Mouse (Mus musculus): ENCODE measurements around the gene Slc24a3.

Gene Slc24a3

GRCm38 (mm10) chr2:145196501-145197042 lies 29.0 kb downstream of the Slc24a3 start:
- peak in 1 of 2 experiments; percentile 28 for DNase-seq (ENCODE audit: inconsistent age in 2 of 2, low spot score in 1 of 2)

- DNase-seq (ENCODE audit: inconsistent age in 2 of 2, low spot score in 1 of 2) = no peak
Measured at GRCm38 (mm10) chr2:145197076-145197475, 29.5 kb downstream of the Slc24a3 start.

GRCm38 (mm10) chr2:145213587-145213986 lies 46.0 kb downstream of the Slc24a3 start:
- no peak for DNase-seq (ENCODE audit: inconsistent age in 2 of 2, low spot score in 1 of 2)

- DNase-seq (ENCODE audit: inconsistent age in 2 of 2, low spot score in 1 of 2) = no peak
Measured at GRCm38 (mm10) chr2:145214086-145214831, 46.7 kb downstream of the Slc24a3 start.

- no peak for DNase-seq (ENCODE audit: inconsistent age in 2 of 2, low spot score in 1 of 2)
Measured at GRCm38 (mm10) chr2:145216580-145216979, 49.0 kb downstream of the Slc24a3 start.

- no peak for DNase-seq (ENCODE audit: inconsistent age in 2 of 2, low spot score in 1 of 2)
Measured at GRCm38 (mm10) chr2:145217422-145217821, 49.9 kb downstream of the Slc24a3 start.

- no peak for DNase-seq (ENCODE audit: inconsistent age in 2 of 2, low spot score in 1 of 2)
Measured at GRCm38 (mm10) chr2:145219246-145219645, 51.7 kb downstream of the Slc24a3 start.

DNA sequence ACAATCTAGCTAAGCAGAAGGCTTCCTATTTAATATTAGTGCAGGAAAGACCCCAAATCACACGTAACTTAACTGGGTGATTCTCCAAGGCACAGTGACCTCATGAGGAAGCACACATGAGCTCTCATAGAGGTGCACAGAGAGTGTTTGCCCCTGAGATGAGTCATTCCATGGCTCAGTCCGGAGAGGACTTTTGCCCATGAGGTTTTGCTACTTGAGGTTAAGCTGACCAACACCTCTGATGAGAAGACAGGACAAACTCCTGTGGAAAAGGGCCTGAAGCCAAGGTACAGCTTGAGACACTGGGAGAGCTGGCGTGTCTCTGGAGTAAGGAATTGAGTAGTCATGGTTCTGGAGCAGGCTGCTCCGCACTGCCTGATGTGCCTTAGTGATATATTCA lies 56.1 kb downstream of the Slc24a3 start:
- DNase-seq (ENCODE audit: inconsistent age in 2 of 2, low spot score in 1 of 2) = no peak

GRCm38 (mm10) chr2:145225640-145226039 lies 58.1 kb downstream of the Slc24a3 start:
- DNase-seq (ENCODE audit: inconsistent age in 2 of 2, low spot score in 1 of 2) = no peak

DNA sequence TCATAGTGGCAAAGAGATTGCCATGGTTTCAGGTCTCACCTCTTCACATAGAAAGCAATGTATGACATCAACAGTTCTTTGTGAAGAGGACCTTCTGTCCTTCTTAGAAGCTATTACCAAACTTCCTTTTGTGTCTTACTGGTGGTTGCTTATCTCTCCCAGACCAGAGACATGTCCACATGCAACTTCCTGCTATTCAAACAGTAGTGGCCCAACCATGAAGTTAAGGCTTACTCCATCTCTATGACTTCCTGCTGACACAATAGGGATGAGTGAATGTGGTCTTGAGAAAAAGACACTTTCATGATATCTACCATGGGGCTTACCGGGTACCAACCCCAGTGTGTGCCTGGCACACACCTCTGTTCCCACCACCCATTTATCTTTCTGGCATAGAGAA lies 58.5 kb downstream of the Slc24a3 start:
- DNase-seq (ENCODE audit: inconsistent age in 2 of 2, low spot score in 1 of 2) = no peak

DNA sequence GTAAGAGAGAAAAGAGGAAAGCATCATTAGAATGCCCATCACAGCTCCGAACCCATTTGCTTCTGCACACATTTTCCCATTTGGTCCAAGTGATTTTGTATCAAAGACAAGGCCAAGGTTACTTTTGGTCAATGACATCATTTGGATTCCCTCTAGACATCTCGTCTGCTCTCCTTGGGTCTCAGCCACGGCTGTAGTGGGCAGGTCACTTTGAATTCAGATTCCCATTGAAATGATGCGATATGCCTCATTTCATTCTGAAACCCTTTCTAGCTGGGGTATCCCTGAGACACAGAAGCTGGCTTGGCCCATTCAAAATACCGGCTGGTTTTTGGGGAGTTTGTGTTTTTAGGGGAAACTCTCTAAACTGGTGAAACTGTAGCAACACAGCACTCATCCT lies 59.8 kb downstream of the Slc24a3 start:
- no peak for DNase-seq (ENCODE audit: inconsistent age in 2 of 2, low spot score in 1 of 2)

- no peak for DNase-seq (ENCODE audit: inconsistent age in 2 of 2, low spot score in 1 of 2)
Measured at GRCm38 (mm10) chr2:145232764-145233484, 65.4 kb downstream of the Slc24a3 start.

GRCm38 (mm10) chr2:145233547-145234398 lies 66.2 kb downstream of the Slc24a3 start:
- peak; percentile 17 to 70 for DNase-seq (ENCODE audit: inconsistent age in 2 of 2, low spot score in 1 of 2)

- no peak for DNase-seq (ENCODE audit: inconsistent age in 2 of 2, low spot score in 1 of 2)
Measured at GRCm38 (mm10) chr2:145246384-145246783, 78.8 kb downstream of the Slc24a3 start.

GRCm38 (mm10) chr2:145248185-145248584 lies 80.6 kb downstream of the Slc24a3 start:
- peak; percentile 8 to 41 for DNase-seq (ENCODE audit: inconsistent age in 2 of 2, low spot score in 1 of 2)

DNA sequence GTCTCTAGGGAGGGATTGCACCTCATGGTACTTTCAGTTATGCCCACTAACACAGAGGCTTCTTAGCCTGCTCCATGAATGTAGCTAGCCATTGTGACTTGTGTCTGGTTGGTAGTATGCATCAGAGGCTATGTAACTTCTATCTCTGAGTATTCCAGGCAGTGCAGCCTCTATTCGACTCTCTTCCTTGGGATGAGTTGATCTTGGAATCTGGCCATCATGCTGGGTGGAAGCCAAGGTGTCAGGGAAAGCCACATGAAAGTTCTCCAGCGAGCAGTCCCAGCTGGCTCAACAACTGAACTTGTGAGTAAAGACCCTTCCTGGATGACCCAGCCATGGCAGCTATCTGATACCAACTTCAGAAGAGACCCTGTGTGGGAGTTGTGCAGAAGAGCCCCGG lies 89.8 kb downstream of the Slc24a3 start:
- DNase-seq (ENCODE audit: inconsistent age in 2 of 2, low spot score in 1 of 2) = peak; percentile 62 to 90

- no peak for DNase-seq (ENCODE audit: inconsistent age in 2 of 2, low spot score in 1 of 2)
Measured at GRCm38 (mm10) chr2:145257855-145258254, 90.3 kb downstream of the Slc24a3 start.

DNA sequence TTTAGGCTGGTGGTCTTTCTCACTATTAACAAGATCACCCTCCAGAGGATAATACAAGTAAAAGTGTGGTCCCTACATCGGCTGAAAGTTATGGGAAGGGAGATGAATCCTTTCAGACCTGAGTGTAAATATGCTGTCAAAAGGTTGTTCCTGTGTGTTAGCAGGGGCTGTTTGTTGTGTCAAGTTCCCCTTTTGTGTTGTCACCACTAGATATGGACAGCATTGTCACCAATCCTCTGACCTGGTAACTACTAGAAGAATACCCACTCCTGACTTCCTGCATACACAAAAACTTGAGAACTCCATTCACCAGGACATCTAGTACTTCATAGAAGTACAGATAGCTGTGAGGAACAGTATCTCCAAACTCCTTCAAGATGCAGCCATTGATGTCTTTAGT lies 93.0 kb downstream of the Slc24a3 start:
- no peak for DNase-seq (ENCODE audit: inconsistent age in 2 of 2, low spot score in 1 of 2)

- DNase-seq (ENCODE audit: inconsistent age in 2 of 2, low spot score in 1 of 2) = no peak
Measured at GRCm38 (mm10) chr2:145262153-145262552, 94.6 kb downstream of the Slc24a3 start.

GRCm38 (mm10) chr2:145266723-145267122 lies 99.2 kb downstream of the Slc24a3 start:
- DNase-seq (ENCODE audit: inconsistent age in 2 of 2, low spot score in 1 of 2) = no peak

- no peak for DNase-seq (ENCODE audit: inconsistent age in 2 of 2, low spot score in 1 of 2)
Measured at GRCm38 (mm10) chr2:145268971-145269370, 101.4 kb downstream of the Slc24a3 start.

All from adrenal gland, adult (tissue).